Mouse (Mus musculus): ENCODE results near the gene Cbfa2t3. TPM values are rescaled to one million over a fixed set of nuclear protein-coding genes. Genes with fewer than 3 reads are reported as not detected.

The Cbfa2t3 gene
- polyA plus RNA-seq (2012; ENCODE audit: insufficient read depth, insufficient read length, low replicate concordance, missing spikeins) = not detected in 2 replicates

DNA sequence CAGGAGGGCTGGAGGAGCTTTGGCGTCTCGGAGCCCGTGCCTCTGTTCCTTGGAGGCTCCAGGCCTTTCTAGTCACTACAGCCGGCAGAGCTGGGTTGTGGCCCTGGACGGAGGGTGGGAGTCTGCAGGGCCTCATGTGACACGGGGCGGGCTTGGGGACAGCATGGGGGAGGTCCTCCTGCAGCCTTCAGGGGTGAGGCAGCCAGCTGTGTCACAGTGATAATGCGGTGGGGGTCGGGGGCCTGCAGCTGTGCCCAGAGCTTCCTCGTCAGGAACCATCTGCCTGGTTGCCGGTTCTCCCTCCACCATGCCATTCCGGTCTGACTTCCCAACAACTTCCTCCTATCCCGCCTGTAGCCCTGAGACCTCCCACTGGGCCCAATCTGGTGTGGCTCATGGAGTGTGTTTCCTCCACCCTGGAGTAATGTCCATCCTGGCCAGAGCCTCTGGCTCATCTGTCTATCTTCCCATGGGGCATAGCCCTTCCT is at the start of gene Cbfa2t3:
TSS of gene Cbfa2t3 (minus strand) at position 105 of the 488 bp plus-strand sequence.
- Histone ChIP-seq H3K27ac (ENCODE audit: insufficient read depth, low read depth, low read length) (no peak within 1 kb of the TSS), H3K4me3 (ENCODE audit: insufficient read depth, low read depth, low read length) (no peak within 1 kb of the TSS), H3K4me1 (ENCODE audit: control insufficient read depth, insufficient read depth, low read length) (peaks cover 26% of the 10 kb centered on the region)
- WGBS = 67% methylated on average over 13 of the region's 13 CpGs
- TF ChIP-seq CTCF (IDR thresholded peaks at IDR 0.05; ENCODE audit: insufficient read depth, low read depth, low read length) (no peak), POLR2A (IDR thresholded peaks at IDR 0.05; ENCODE audit: insufficient read depth, low read depth, low read length) (no peak)

DNA sequence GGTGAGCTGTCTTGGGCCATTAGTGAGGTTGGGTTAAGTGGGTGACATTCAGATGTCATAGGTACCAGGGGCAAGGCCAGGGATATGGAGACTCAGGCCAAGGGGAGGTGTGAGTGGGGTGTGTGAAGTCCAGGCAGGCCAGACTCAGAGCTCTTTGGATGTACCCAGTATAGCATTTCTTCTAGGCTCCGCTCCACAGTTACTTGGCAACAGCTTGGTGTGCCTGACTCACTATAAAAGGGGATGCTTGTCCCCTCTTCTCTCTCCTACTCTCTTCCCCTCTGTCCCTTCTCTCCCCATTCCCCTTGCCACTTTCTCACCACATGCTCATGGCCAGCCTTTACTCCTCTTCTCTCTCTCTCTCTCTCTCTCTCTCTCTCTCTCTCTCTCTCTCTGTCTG is 48.9 kb upstream of the Cbfa2t3 start:
- Histone ChIP-seq H3K4me3 (ENCODE audit: insufficient read depth, low read depth, low read length) (0 out of 2 replicates have a peak overlapping the region, but pooled peaks have one; percentile 2), H3K27ac (ENCODE audit: insufficient read depth, low read depth, low read length) (peak overlapping the region; percentile 95), H3K4me1 (ENCODE audit: control insufficient read depth, insufficient read depth, low read length) (peaks cover 70% of the 10 kb centered on the region)
- TF ChIP-seq CTCF (IDR thresholded peaks at IDR 0.05; ENCODE audit: insufficient read depth, low read depth, low read length) (no peak), POLR2A (IDR thresholded peaks at IDR 0.05; ENCODE audit: insufficient read depth, low read depth, low read length) (no peak)
- WGBS = 29% methylated on average over 1 of the region's 1 CpGs

DNA sequence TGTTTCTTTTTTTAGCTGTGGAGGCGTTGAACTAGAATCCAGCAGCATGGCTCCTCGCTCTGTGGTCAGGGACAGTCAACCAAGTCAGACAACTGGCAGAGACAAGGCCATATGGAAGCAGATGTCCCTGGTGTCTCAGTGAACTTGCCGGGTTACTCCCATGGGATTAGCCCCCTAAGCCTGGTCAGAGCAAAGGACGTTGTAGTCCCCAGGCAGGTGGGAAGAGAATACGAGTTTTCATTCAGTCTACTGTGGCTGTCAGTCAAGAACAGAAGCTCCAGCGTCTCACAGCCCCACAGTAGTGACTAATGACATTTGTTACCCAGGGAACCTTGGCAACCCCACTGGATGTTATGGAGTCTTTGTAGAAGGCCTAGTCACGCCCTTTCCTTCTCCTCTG is 47.5 kb upstream of the Cbfa2t3 start:
- TF ChIP-seq POLR2A (IDR thresholded peaks at IDR 0.05; ENCODE audit: insufficient read depth, low read depth, low read length) = no peak
- no peak for TF ChIP-seq CTCF (IDR thresholded peaks at IDR 0.05; ENCODE audit: insufficient read depth, low read depth, low read length)
- H3K27ac ChIP-seq (ENCODE audit: insufficient read depth, low read depth, low read length) = peak overlapping the region; percentile 95
- H3K4me1 ChIP-seq (ENCODE audit: control insufficient read depth, insufficient read depth, low read length) = peaks cover 76% of the 10 kb centered on the region
- no peak overlapping the region for H3K4me3 ChIP-seq (ENCODE audit: insufficient read depth, low read depth, low read length)
- 29% methylated on average over 7 of the region's 7 CpGs for WGBS

DNA sequence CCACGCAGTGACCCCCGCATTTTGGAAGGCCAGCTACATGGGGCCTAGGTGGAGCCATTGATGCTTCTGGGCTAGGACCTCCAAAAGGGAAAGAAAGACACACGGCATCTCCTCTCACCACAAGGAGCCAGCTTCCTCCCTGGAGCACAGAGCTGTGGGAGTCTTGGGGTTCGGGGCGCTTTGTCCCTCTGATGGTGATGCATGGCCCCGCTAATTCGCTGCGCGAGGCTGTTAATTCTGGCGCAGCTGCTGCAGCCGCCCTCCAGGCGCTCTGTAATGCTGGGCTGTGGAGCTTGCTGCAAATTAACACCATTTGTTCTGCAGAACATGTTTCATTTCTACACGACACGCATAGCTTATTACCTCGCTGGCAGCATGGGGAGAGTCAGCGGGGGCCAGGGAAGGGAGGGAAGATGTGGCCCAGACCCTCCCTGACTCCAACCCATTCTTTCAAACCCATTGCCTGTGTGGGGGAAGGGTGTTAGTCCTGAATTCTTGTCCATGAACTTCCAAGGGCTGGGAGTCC is 46.9 kb upstream of the Cbfa2t3 start:
- peaks cover 73% of the 10 kb centered on the region for H3K4me1 ChIP-seq (ENCODE audit: control insufficient read depth, insufficient read depth, low read length)
- peak overlapping the region; percentile 14; the same call in 1 of the 2 replicates for H3K4me3 ChIP-seq (ENCODE audit: insufficient read depth, low read depth, low read length)
- no peak for TF ChIP-seq CTCF (IDR thresholded peaks at IDR 0.05; ENCODE audit: insufficient read depth, low read depth, low read length)
- TF ChIP-seq POLR2A (IDR thresholded peaks at IDR 0.05; ENCODE audit: insufficient read depth, low read depth, low read length) = no peak
- H3K27ac ChIP-seq (ENCODE audit: insufficient read depth, low read depth, low read length) = peak overlapping the region; percentile 95
- 6% methylated on average over 16 of the region's 16 CpGs for WGBS

DNA sequence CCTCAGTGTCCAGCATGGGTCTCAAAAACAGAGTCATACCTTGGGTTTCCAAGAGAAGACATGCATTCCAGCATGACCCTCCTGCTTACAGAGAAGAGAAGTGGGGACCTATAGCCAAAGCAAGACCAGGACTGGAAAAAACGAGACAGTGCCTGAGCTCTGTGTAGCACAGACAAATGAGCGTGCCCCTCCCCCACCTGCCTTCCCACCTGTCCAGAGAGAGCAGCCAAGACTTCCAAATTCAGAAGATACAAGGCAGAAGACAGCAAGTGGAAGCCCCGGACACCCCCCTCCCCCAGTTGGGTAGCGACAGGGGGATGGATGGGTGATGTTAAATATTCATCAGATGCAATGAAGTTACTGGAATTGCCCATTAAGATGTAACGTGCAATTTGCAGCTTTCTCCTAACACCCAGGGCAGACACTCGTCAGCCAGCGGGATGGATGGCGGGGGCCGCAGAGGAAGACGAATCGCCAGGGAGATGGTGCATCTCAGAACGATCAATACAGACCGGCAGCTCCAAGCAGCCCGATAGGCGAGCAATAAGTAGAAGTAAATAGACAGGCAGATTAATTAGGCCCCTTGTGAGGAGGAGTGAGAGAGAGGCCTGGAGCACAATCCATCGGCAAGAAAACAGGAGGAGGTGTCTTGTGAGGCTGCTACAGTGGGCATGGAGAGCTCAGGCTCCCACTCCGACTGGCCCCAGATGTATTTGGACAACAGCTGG is 46.3 kb upstream of the Cbfa2t3 start:
- TF ChIP-seq CTCF (IDR thresholded peaks at IDR 0.05; ENCODE audit: insufficient read depth, low read depth, low read length) (no peak), POLR2A (IDR thresholded peaks at IDR 0.05; ENCODE audit: insufficient read depth, low read depth, low read length) (no peak)
- Histone ChIP-seq H3K4me3 (ENCODE audit: insufficient read depth, low read depth, low read length) (peak overlapping the region; percentile 14; the same call in 1 of the 2 replicates), H3K4me1 (ENCODE audit: control insufficient read depth, insufficient read depth, low read length) (peaks cover 73% of the 10 kb centered on the region), H3K27ac (ENCODE audit: insufficient read depth, low read depth, low read length) (peak overlapping the region; percentile 95)
- WGBS = 17% methylated on average over 17 of the region's 17 CpGs

DNA sequence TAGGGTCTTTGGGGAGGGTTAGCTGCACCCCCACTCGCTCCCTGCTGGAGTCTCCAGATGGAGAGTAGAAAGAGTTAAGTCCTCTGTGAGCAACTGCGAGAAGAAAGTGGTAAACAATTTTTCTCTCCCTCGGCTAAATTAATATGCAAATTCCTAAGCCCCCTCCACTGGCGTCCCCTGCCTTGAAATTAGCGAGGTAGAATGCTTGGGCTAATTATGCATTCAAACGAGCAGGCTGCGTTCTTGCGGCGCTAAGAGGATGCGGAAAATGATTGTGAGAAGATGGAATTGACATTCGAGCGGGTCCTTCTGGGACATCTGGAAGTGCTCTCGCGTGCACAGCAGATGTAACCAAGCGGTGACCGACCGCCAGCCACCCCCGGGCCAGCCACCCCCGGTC is 43.6 kb upstream of the Cbfa2t3 start:
- H3K27ac ChIP-seq (ENCODE audit: insufficient read depth, low read depth, low read length) = no peak overlapping the region
- no peak for TF ChIP-seq POLR2A (IDR thresholded peaks at IDR 0.05; ENCODE audit: insufficient read depth, low read depth, low read length)
- no peak for TF ChIP-seq CTCF (IDR thresholded peaks at IDR 0.05; ENCODE audit: insufficient read depth, low read depth, low read length)
- H3K4me1 ChIP-seq (ENCODE audit: control insufficient read depth, insufficient read depth, low read length) = peaks cover 73% of the 10 kb centered on the region
- 9% methylated on average over 19 of the region's 19 CpGs for WGBS
- H3K4me3 ChIP-seq (ENCODE audit: insufficient read depth, low read depth, low read length) = no peak overlapping the region

DNA sequence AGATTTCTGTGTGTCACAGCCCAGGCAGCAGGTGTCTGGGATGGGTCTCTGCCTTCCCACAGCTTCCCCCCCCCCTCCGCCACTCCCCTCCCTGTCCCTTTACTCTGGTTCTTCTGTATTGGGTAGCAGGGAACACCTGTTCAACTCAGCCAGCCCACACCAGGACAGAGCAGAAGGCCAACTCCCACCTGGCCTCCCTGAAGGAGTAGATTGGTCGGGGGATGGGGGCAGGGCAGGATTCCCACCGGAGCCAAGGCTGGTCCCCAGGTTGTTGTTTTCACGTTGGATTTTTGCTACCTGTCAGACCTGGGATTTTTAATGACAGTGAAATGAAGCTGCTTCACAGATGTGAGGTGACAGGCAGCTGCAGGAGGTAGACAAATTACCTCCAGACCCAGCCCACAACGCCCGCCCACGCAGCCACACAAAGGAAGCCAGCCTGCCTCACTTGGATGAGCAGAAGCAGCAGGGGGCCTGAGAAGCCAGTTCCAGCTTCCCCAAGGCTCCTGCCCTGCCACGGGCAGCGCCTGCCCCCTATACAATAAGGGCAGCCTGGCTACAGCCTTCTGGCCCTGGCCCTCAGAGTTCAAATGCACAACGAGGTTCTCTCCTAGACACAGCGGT is 40.3 kb upstream of the Cbfa2t3 start:
- peaks cover 64% of the 10 kb centered on the region for H3K4me1 ChIP-seq (ENCODE audit: control insufficient read depth, insufficient read depth, low read length)
- no peak overlapping the region for H3K27ac ChIP-seq (ENCODE audit: insufficient read depth, low read depth, low read length)
- H3K4me3 ChIP-seq (ENCODE audit: insufficient read depth, low read depth, low read length) = no peak overlapping the region
- WGBS = 29% methylated on average over 11 of the region's 11 CpGs
- TF ChIP-seq POLR2A (IDR thresholded peaks at IDR 0.05; ENCODE audit: insufficient read depth, low read depth, low read length) = no peak
- TF ChIP-seq CTCF (IDR thresholded peaks at IDR 0.05; ENCODE audit: insufficient read depth, low read depth, low read length) = no peak

DNA sequence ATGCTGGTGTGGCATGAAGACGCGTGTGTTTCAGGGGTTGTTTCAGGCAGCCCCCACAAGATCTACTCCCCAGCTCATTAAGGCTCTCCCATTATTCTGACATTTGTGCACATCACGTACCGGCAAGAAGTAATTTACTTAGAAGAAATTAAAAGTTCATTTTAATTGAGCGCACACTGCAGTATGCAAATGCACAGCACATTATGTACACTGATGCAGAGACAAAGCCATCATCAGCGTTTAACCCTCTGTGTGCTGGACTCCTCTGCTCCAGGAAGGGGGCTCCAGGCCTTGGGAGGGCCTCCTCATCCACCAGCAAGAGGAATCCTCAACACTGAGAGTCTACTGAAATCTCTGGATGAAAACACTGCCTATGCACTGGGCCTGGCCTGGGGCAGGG is 39.0 kb upstream of the Cbfa2t3 start:
- 48% methylated on average over 6 of the region's 6 CpGs for WGBS
- no peak for TF ChIP-seq CTCF (IDR thresholded peaks at IDR 0.05; ENCODE audit: insufficient read depth, low read depth, low read length)
- no peak for TF ChIP-seq POLR2A (IDR thresholded peaks at IDR 0.05; ENCODE audit: insufficient read depth, low read depth, low read length)
- Histone ChIP-seq H3K4me1 (ENCODE audit: control insufficient read depth, insufficient read depth, low read length) (peaks cover 66% of the 10 kb centered on the region), H3K27ac (ENCODE audit: insufficient read depth, low read depth, low read length) (no peak overlapping the region), H3K4me3 (ENCODE audit: insufficient read depth, low read depth, low read length) (no peak overlapping the region)

DNA sequence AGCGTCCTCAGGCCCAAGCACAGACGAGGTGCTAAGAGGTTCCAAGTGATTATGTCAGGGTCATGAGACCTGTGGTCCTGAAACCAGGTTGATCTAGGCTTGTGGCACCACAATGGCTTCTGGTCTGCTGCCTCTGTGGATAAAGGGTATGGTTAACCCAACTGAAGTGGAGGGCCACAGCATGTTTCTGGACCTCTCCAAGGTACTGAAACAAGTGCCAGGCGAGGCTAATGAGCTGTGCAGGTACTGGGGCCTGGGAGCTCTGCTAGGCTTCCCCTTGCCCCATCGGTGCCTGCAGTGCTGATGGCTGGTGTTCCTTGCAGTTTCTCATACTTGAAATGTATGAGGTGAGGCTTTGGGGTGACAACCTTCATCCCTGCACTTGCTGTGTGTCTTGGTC is 38.2 kb upstream of the Cbfa2t3 start:
- Histone ChIP-seq H3K4me1 (ENCODE audit: control insufficient read depth, insufficient read depth, low read length) (peaks cover 60% of the 10 kb centered on the region), H3K4me3 (ENCODE audit: insufficient read depth, low read depth, low read length) (no peak overlapping the region), H3K27ac (ENCODE audit: insufficient read depth, low read depth, low read length) (no peak overlapping the region)
- TF ChIP-seq POLR2A (IDR thresholded peaks at IDR 0.05; ENCODE audit: insufficient read depth, low read depth, low read length) (no peak), CTCF (IDR thresholded peaks at IDR 0.05; ENCODE audit: insufficient read depth, low read depth, low read length) (no peak)
- WGBS = 64% methylated on average over 4 of the region's 4 CpGs
